Mouse (Mus musculus): Measurements from ENCODE around the gene Ptbp2.

Gene Ptbp2

GRCm38 (mm10) chr3:119684741-119685140, 99.5 kb downstream of the Ptbp2 start:
- DNase-seq (ENCODE audit: low spot score in 2 of 2), result no peak
